Mouse (Mus musculus) kidney, adult 2 months (tissue): ENCODE measurements around the gene Ccnb2.

ENCODE experiments used
- CTCF ChIP-seq: fragments of 200-500 bp; conservative IDR thresholded peaks from 2 replicates; pipeline ENCODE4 v1.5.1; 2011; ENCODE audit warnings: low read depth, mild to moderate bottlenecking, control low read depth, low read length, moderate library complexity, mixed read lengths; ENCODE audit not compliant: insufficient read depth, insufficient read length
- POLR2A ChIP-seq: fragments of 200-500 bp; IDR thresholded peaks from one replicate; pipeline ENCODE4 v1.6.1; 2011; ENCODE audit warnings: low read depth, low read length, control low read depth

- TF ChIP-seq CTCF (no peak), POLR2A (no peak)
Observed at GRCm38 (mm10) chr9:70384494-70384893, 36.9 kb downstream of the Ccnb2 start.
